Mouse (Mus musculus) forebrain, embryonic 14.5 days (tissue): ENCODE data around the gene Il20rb. TPM values are rescaled to one million over a fixed set of nuclear protein-coding genes. Genes with fewer than 3 reads are reported as not detected.

Experiments
- ATAC-seq: fragments of 200-750 bp; cut with Nextera tagmentation; 2 replicates; pipeline ENCODE4 v1.8.0; 2017; ENCODE audit warnings: mild to moderate bottlenecking, moderate library complexity
- DNase-seq: peaks from one replicate; pipeline ENCODE4 v3.0.0-alpha.2; 2015; ENCODE audit warnings: low spot score
- H3K27ac ChIP-seq: fragments of 300-500 bp; sonication (generic); 2 replicates; pipeline ENCODE4 v1.5.1; 2014; ENCODE audit warnings: low read depth, mild to moderate bottlenecking, control low read depth, low read length, moderate library complexity
- H3K27me3 ChIP-seq: fragments of 300-500 bp; sonication (generic); replicated peaks from 2 replicates; pipeline ENCODE4 v1.6.1; 2014; ENCODE audit warnings: low read length, control low read depth, mixed read lengths; ENCODE audit not compliant: control insufficient read depth, insufficient read depth
- H3K36me3 ChIP-seq: fragments of 300-500 bp; sonication (generic); 2 replicates; pipeline ENCODE4 v1.6.1; 2014; ENCODE audit warnings: low read length, control low read depth; ENCODE audit not compliant: control insufficient read depth, insufficient read depth
- H3K4me1 ChIP-seq: fragments of 300-500 bp; sonication (generic); 2 replicates; pipeline ENCODE4 v1.6.1; 2014; ENCODE audit warnings: antibody characterized with exemption, low read length, control low read depth; ENCODE audit not compliant: control insufficient read depth, insufficient read depth
- H3K4me2 ChIP-seq: fragments of 300-500 bp; sonication (generic); 2 replicates; pipeline ENCODE4 v1.6.1; 2014; ENCODE audit warnings: mild to moderate bottlenecking, control low read depth, low read length
- H3K4me3 ChIP-seq: fragments of 300-500 bp; sonication (generic); 2 replicates; pipeline ENCODE4 v1.5.1; 2014; ENCODE audit warnings: low read depth, low read length, control low read depth
- H3K9ac ChIP-seq: fragments of 300-500 bp; sonication (generic); 2 replicates; pipeline ENCODE4 v1.6.1; 2014; ENCODE audit warnings: mild to moderate bottlenecking, low read length, control low read depth, moderate library complexity
- H3K9me3 ChIP-seq: fragments of 300-500 bp; sonication (generic); replicated peaks from 2 replicates; pipeline ENCODE4 v1.6.1; 2016; ENCODE audit warnings: low read length, control low read depth, mixed read lengths; ENCODE audit not compliant: control insufficient read depth
- WGBS: fragments of 180-500 bp; shearing (Covaris S2); extraction: QIAGEN DNeasy Blood & Tissue Kit; methylation state at CpG from one replicate; pipeline ENCODE4 v1.1.7; 2014; 5-methylcytosine and 5-hydroxymethylcytosine counted together
- polyA plus RNA-seq: library from polyadenylated mRNA; unstranded; fragments of >200 nt; fragmentation: Nextera tagmentation; extraction: Ambion mirVana; gene quantifications from 2 replicates; pipeline ENCODE4 v1.2.1, GENCODE M21; 2014

The Il20rb gene
- polyA plus RNA-seq, 1 experiment from 2014 or later = 0.50 TPM

DNA sequence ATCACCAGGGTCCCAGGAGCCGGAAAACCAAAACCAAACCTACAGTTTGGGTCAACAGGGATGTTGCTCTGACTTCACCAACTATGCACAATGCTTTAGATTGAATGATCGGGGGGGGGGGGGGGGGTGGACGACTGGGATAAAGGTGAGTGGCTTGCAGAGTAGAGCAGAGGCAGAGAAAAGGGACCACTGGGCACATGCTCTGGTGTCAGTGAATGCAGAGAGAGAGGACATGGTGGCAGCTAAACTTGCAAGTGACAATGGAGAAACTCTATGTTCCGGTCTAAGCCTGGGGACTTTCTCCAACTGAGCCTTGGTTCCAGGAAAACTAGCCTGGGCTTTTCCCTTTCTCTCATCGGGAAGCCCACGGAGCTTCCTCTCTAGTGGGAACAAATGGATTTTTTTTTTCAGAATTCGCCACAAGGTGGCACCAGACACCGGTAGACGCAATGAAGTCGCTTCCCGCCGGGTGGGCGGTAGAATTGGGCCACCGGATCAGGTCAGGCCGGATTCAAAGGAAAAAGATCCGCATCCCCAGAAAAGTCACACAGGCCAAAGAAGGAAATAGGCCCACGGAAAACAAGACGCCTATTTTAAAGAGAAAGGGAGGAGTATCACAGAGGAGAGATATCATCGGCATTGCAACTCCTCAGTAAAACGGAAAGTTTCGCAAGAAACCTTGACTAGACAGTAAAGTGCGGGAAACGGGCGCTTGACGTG lies 32.5 kb downstream of the Il20rb start:
- WGBS = 9% methylated on average over 24 of the region's 25 CpGs

DNA sequence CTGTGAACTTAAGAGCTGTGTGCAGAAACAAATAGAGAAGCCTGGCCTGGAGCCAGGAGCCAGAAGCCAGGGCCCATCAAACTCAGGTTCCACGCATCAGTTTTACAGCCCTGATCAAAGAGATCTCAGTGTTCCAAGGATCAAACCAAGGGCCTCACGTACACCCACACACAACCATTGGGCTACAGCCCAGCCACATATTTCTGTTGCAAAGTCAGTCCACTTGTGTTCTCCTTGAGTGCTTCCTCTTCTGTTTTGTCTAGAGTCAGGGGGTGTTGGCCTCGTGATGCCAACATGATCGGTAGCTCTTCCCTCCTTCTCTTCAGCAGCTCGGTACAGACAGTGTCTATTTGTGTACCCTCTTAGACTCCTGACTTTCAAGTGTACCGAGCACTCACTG lies 34.2 kb downstream of the Il20rb start:
- no peaks in the 10 kb centered on the region for H3K27me3 ChIP-seq
- H3K4me3 ChIP-seq = no peak overlapping the region
- no peak for ATAC-seq
- H3K9ac ChIP-seq = no peak overlapping the region
- no peak for DNase-seq
- H3K4me2 ChIP-seq = no peak overlapping the region
- H3K27ac ChIP-seq = no peak overlapping the region
- H3K36me3 ChIP-seq = no peaks in the 10 kb centered on the region
- WGBS = 72% methylated on average over 6 of the region's 6 CpGs
- H3K4me1 ChIP-seq = 0 out of 2 replicates have a peak, but pooled peaks cover 3% of the 10 kb centered on the region
- no peaks in the 10 kb centered on the region for H3K9me3 ChIP-seq

More for the DNA sequence above, 32.5 kb downstream of the Il20rb start:
- peak; percentile 91 for DNase-seq
- Histone ChIP-seq H3K36me3 (no peaks in the 10 kb centered on the region), H3K4me1 (0 out of 2 replicates have a peak, but pooled peaks cover 3% of the 10 kb centered on the region), H3K4me3 (peak overlapping the region; percentile 27), H3K27ac (no peak overlapping the region), H3K9me3 (no peaks in the 10 kb centered on the region), H3K27me3 (no peaks in the 10 kb centered on the region), H3K9ac (peak overlapping the region; percentile 29; the same call in 1 of the 2 replicates), H3K4me2 (peak overlapping the region; percentile 51)
- ATAC-seq = peak; percentile 80

DNA sequence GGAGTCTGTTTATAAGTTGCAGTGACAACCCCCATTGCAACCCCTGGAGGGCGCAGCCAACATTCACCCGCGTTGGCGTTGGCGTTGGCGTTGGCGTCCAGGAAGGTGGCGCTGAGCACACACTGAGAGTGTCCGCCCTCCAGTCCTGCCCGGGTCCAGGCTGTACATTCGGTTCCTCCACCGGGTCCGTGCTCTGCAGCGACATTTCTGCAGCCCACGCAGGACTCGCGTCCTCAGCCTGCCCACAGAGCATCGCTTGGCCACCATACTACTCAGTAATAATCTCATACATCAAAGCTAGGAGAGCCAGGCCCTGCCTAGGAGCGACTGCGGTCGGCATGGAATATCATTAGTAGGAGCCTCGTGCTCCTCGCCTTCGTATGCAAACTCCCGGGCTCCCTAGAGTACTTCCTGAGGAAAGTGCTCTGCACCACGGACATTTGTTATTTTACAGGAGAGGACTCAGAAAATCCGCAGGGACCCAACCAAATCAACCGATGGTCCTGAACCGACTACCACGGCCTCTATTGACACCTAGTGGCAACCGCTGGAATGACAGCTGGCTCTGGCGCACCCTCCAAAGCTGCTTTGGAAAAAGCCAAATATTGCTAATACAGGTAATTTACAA lies 40.4 kb downstream of the Il20rb start:
- ATAC-seq (peak; percentile 91), DNase-seq (peak; percentile 88)
- peak overlapping the region; percentile 11; the same call in 1 of the 2 replicates for H3K27ac ChIP-seq
- peak overlapping the region; percentile 62 for H3K9ac ChIP-seq
- H3K36me3 ChIP-seq = no peaks in the 10 kb centered on the region
- H3K9me3 ChIP-seq = no peaks in the 10 kb centered on the region
- H3K4me1 ChIP-seq = no peaks in the 10 kb centered on the region
- under 1% methylated on average over 32 of the region's 32 CpGs for WGBS
- H3K4me3 ChIP-seq = peak overlapping the region; percentile 43
- H3K4me2 ChIP-seq = peak overlapping the region; percentile 64
- no peaks in the 10 kb centered on the region for H3K27me3 ChIP-seq

DNA sequence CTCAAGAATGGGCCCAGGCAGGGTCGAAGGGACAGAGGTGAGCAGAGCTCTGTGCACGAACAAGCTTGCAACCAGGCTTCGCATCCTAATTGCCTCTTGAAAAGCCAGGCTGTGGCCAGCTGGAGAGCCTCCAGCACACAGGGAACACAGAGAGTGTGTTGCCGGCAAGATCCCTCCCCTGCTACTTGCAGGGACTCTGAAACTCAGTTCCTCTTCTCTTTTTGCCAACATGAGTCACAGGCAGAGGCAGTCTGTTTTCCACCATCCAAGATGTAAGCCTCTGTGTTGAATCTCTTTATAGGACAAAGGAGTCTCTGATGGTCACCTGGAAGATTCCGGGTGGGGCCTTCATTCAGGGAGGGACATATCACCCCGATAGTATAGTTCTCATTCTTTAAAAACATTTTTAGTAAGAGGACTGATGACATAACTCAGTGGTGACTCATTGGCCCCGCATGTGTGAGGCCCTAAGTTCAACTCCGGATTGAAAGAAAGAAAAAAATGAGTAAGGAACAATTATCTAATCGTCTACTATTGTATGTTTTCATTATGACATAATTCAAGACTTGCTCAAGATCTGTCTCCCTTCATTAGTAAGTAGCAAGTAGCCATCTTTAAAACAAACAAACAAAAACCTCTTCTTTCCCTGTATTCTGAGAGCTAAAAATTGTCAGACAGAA lies 46.3 kb downstream of the Il20rb start:
- WGBS = 41% methylated on average over 9 of the region's 9 CpGs
- Histone ChIP-seq H3K27ac (peak overlapping the region; percentile 85), H3K4me2 (peak overlapping the region; percentile 32), H3K9me3 (no peaks in the 10 kb centered on the region), H3K27me3 (no peaks in the 10 kb centered on the region), H3K4me3 (no peak overlapping the region), H3K36me3 (no peaks in the 10 kb centered on the region), H3K4me1 (peaks cover 8% of the 10 kb centered on the region), H3K9ac (peak overlapping the region; percentile 10; the same call in 1 of the 2 replicates)
- ATAC-seq (peak; percentile 85), DNase-seq (peak; percentile 91)

DNA sequence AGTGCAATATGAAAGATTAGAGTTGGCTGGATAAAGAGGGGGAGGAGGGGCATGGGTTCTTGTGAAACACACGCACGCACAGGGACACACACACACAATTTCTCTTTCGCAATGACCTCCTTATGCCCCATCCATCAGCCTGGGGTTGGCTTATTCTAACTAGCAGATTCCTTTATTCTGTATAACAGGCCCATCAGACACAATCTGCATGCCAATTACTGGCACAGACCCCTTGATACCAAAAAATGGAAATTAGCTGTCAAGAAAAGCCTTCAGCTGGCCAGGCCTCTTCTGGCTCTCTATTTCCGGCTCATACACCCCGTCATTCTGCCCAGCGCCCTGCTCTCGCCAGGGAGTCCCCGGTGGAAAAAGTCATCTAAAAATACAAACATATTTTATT lies 47.1 kb downstream of the Il20rb start:
- H3K36me3 ChIP-seq = no peaks in the 10 kb centered on the region
- peak overlapping the region; percentile 85 for H3K27ac ChIP-seq
- ATAC-seq = peak; percentile 92
- H3K27me3 ChIP-seq = no peaks in the 10 kb centered on the region
- H3K9me3 ChIP-seq = no peaks in the 10 kb centered on the region
- H3K4me1 ChIP-seq = peaks cover 8% of the 10 kb centered on the region
- H3K4me2 ChIP-seq = peak overlapping the region; percentile 32
- 0 out of 2 replicates have a peak overlapping the region, but pooled peaks have one; percentile 0 for H3K4me3 ChIP-seq
- DNase-seq = peak; percentile 86
- 16% methylated on average over 8 of the region's 8 CpGs for WGBS
- H3K9ac ChIP-seq = peak overlapping the region; percentile 10; the same call in 1 of the 2 replicates

DNA sequence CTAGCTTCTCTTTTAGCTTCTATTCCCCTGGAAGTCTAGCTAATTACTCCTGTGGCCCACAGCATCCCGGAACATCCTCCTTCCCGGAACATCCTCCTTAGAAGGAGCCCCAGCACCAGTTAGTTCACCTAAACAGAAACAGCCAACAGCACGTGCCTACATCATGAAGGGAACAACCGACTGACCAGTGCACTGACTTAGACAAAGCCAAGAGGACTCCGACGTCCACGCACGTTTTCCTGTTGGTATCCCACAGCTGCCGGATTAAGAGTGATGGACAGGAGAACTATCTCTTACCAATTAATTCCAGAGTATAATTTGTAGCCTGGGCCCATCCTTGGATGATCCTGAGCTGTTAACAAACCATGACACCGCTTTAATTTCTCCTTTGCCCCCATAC lies 47.6 kb downstream of the Il20rb start:
- no peak overlapping the region for H3K9ac ChIP-seq
- H3K9me3 ChIP-seq = no peaks in the 10 kb centered on the region
- H3K36me3 ChIP-seq = no peaks in the 10 kb centered on the region
- WGBS = 66% methylated on average over 10 of the region's 10 CpGs
- no peaks in the 10 kb centered on the region for H3K27me3 ChIP-seq
- peaks cover 8% of the 10 kb centered on the region for H3K4me1 ChIP-seq
- ATAC-seq (no peak), DNase-seq (no peak)
- H3K4me3 ChIP-seq = no peak overlapping the region
- peak overlapping the region; percentile 49; the same call in 1 of the 2 replicates for H3K27ac ChIP-seq
- no peak overlapping the region for H3K4me2 ChIP-seq

DNA sequence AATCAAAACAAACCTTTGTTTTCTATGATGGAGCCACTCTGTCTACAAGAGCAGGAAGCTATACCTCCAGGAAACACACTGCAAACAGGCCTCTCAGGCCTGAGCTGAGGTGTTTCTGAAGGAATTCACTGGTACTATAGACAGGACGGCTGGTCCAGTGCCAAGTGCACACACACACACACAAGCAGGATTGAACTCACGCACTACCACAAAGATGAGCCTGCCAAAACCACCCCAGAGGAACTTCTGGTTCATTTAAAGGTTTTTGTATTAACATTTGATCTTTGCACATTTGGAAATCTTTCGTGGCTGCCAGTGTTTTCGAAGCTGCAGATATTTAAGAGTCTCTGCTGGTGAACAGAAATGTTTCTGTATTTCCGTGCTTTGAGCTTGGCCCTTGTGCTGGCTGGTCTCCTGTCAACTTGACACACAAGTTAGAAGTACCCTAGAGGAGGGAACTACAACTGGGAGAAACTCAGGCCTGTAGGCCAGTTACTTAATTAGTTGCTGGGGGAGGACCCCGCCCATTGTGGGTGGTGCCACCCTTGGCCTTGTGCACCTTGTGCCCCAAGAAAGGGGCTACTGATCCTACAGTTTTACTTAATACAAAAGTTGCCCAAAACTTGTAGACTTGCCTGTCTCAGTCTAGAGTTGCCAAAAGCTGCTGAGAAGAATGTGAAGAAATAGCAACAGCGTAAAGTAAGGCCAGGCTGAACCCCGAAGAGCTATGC lies 49.6 kb downstream of the Il20rb start:
- Histone ChIP-seq H3K27ac (no peak overlapping the region), H3K36me3 (no peaks in the 10 kb centered on the region)
- 81% methylated on average over 8 of the region's 8 CpGs for WGBS

DNA sequence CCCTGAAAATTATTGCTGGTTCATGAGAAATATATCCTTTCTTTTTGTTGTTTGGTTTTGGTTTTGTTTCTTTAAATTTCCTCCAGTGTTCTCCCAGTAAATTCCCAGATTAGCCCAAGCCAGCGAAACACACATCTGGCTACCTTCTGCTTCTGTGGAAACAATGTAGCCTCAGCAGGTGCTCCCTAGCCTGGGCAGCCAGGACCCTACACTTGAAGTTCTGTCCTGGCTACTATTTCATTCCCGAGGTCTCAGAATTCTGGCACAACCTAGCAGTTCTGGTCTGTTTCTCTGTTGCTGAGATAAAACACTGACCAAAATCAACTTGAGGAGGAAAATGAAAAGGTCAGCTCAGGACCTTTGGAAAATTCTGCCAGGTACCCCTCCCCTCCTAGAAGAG lies 55.2 kb downstream of the Il20rb start:
- DNase-seq (no peak), ATAC-seq (no peak)
- H3K9ac ChIP-seq = no peak overlapping the region
- H3K27ac ChIP-seq = no peak overlapping the region
- WGBS = 58% methylated on average over 2 of the region's 2 CpGs
- H3K4me1 ChIP-seq = no peaks in the 10 kb centered on the region
- H3K4me2 ChIP-seq = no peak overlapping the region
- H3K4me3 ChIP-seq = no peak overlapping the region
- H3K36me3 ChIP-seq = no peaks in the 10 kb centered on the region
- no peaks in the 10 kb centered on the region for H3K9me3 ChIP-seq
- no peaks in the 10 kb centered on the region for H3K27me3 ChIP-seq

More for the DNA sequence above, 49.6 kb downstream of the Il20rb start:
- peaks cover 8% of the 10 kb centered on the region for H3K4me1 ChIP-seq
- no peaks in the 10 kb centered on the region for H3K27me3 ChIP-seq
- DNase-seq (no peak), ATAC-seq (no peak)
- no peak overlapping the region for H3K9ac ChIP-seq
- H3K4me2 ChIP-seq = no peak overlapping the region
- no peak overlapping the region for H3K4me3 ChIP-seq
- no peaks in the 10 kb centered on the region for H3K9me3 ChIP-seq
